Mouse (Mus musculus) left cerebral cortex, adult 9 months (tissue): ENCODE results near the gene Gng2.
"Not testable (repeated sequence)": the region's sequence is repeated elsewhere in the genome, so short reads cannot be mapped to it uniquely, and the experiment has no call there.

Experiments
- DNase-seq, 2 experiments: peaks; one replicate each; pipeline ENCODE4 v3.0.0; 2022; ENCODE audit warnings: low spot score in 2 of 2

Gng2 gene

DNA sequence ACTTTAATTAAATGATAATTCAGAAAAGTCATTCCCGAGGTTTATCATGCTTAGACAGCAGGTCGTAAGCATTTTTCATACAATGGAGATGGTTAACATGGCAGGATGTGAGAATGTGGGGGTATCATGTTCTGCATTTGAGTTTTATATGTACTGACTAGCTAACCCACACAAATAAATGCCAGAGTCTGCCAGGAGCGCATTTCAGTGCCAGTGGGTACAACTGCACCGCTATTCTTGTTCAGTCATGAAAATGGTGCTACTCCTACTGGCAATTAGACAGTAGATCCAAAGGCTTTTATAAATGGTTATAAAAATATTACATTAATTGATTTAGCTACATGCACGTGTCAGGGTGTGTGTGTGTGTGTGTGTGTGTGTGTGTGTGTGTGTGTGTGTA, 38.9 kb downstream of the Gng2 start:
- DNase-seq: no peak

DNA sequence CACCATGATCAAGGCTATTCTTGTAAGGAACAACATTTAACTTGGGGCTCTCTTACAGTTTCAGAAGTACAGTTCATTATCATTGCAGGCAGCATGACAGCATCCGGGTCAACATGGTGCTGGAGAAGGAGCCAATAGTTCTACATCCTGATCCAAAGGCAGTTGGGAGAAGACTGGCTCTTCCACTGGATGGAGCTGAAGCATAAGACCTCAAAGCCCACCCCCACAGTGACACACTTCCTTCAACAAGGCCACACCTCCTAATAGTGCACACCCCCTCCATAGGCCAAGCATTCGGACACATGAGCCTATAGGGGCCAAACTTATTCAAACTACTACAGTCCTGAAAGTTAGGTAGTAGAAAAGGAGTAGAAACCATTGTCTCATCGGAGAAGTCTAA, 42.3 kb downstream of the Gng2 start:
- DNase-seq: no peak

DNA sequence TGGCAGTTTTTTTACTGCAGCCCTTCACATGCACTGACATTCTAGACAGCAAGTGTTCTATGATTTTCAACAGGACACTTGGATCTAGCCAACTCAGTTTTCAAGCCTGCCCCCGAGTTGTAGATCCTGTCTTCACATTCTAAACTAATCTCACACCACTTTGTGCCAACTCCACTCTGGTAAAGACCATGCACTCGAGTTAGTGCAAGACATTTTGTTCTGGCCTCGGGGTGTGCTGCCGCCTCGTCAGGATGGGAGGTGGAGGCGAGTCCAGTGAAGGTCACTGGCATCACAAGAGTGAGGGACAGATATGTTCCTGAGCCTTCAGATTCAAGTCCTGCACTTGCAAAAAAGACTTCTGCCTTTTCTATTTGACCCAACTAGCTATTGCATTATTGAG, 44.1 kb downstream of the Gng2 start:
- no peak for DNase-seq

DNA sequence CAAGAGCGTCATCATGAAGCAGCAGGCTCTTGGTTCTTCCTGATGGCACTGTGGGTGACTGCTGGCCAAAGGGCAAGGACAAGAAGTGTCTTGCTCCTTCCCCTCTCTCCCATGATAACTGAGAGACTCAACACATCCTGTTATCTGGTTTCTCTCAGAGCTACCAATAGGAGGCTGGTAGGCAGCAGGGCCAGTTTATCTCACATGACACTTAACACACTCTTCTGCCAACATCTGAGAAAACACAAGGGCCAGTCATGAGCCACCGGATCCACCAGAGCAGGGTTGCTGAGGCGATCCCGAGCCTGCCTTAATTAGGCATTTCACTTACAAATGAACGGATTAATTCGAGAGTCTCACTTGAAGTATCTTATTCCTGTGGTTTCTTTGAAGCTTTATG, 49.5 kb downstream of the Gng2 start:
- no peak for DNase-seq

DNA sequence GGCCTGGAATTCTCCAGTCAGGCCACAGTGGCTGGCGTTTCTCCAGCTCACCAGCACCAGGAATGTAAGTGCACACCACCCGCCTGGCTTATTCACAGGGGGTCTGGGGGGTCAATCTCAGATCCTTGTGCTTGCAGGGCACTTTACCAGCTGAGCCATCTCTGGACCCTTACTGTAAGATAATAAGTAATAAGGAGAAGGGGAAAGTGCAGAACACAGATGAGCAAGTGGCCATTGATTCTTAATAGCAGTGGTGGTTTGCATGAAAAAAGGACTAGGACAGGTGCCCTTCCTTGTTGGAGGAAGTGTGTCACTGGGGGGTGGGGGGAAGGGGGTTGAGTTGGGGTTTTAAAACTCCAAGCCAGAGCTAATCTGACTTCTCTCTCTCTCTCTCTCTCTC, 50.3 kb downstream of the Gng2 start:
- no peak for DNase-seq

DNA sequence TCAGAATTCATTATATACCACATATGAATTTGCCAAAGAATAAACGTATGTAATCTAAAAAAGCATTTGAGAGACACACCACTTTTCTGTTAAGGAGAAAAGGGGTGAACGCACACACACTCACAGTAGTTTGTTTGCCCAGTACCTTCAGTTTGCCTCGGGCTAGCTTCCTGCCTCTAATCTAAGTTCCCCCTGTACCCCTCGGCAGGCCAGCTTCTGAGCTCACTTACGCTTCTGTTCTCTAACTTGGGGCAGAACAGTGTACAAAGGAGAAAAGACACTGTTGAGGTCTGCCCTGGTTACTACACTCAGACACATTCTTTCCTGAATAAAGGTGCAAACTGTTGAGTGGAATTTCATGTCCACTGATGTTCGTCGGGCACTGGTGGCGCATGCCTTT, 51.1 kb downstream of the Gng2 start:
- no peak for DNase-seq

DNA sequence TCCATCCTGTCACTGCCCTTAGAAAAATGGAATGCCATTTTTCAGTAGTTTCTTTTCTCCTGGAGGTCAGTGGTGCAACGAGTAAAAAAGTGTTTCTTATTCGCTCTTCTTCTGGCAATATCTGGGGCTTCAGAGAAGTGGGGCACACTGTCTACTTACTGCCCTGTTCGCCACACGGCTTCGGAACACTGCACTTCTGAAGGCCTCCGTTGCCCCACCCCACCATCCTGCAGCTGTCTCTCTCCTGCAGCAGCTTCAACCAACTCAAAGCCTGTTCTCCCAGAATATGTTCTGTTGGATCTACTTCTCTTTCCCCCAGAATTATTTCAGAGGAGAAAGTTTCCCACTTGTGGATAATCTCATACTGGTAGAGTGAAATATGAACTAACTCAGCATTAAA, 52.3 kb downstream of the Gng2 start:
- DNase-seq: no peak

DNA sequence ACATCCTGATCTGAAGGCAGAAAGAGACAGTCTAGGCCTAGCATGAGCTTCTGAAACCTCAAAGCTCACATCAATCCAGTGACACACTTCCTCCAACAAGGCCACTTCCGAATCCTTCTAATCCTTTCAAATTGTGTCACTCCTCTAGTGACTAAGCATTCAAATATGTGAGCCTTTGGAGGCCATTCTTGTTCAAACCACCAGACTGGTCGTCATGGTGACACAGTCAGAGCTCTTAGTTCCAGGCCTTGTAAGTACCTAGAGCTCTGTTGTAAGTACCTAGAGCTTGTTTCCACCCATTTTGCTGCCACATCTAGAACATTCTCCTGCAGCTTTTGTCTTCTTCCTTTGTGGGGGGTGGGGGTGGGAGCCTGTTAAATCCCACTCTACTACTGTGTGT, 53.3 kb downstream of the Gng2 start:
- no peak for DNase-seq

DNA sequence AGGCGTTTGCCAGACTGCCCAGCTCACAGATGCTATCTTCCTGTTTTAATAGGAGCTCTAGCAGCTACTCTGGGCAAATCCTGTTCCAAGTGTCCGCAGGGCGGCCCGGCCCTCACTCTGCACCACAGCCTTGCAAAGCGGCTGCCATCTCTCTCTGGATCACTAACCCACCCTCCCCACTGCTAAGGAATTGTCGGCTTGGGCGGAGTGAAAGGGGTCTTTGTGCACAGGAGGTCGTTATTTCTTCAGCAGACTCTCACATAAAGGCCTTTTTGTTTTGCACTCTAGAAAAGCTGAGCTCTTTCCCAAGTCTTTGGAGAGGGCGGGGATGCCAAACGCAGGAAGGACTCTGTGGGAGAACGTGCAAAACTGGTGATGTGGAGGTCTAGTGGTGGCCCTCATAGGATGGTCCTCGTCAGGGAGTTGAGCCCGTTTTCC, 57.2 kb downstream of the Gng2 start:
- DNase-seq: no peak

DNA sequence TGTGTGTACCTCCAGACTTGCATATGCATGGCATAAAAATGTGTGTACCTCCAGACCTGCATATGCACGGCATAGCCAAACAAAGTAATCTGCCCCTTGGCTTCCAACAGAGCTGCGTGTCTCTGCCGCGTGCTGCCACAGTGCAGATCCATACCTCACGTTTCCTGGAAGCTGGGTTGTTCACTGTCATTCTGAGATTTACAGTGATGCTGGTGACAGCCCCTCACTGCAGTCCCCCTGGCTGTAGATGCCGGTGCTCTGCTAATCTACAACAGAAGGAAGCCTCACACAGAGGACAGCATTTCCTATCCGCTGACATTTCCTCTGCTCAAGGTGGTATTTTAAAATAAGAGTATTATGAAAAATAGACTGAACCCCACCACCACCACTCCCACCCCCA, 57.6 kb downstream of the Gng2 start:
- no peak for DNase-seq

DNA sequence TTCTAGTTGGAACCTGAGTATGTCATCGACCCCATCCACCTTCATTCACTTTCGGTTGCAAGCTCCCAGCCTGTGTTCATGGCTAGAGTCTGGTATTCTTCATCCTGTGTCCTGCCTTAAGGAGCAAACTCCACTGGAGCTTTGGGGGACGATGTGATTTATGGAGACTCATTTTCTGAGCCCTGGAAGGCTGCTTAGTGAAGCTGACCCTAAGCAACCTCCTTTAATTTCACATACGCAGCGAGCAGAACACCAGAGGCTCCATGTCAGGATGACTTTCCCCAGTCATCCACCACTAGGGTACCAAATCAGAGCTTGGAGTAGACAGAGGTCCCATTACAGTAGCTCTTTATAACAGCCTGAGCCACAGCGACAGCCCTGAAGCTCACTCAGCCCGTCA, 59.9 kb downstream of the Gng2 start:
- DNase-seq: no peak

DNA sequence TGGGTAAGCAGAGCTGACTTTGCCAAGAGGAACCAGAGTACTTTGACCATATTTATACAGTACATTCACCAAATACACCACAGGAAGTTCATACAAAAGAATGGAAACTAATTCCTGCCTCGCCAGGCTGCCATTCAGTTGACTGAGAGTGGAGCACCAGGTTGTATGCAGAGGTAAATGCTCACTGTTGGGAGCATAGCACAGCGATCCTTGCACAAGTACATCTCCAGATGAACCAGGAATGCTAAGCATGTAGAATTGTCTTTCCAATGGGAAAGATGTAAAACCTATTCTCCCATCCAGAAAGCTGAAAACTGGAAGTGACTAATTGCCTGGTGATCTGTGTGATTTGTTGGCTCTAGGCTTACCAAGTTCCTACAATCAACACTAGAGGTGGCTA, 61.1 kb downstream of the Gng2 start:
- no peak for DNase-seq

DNA sequence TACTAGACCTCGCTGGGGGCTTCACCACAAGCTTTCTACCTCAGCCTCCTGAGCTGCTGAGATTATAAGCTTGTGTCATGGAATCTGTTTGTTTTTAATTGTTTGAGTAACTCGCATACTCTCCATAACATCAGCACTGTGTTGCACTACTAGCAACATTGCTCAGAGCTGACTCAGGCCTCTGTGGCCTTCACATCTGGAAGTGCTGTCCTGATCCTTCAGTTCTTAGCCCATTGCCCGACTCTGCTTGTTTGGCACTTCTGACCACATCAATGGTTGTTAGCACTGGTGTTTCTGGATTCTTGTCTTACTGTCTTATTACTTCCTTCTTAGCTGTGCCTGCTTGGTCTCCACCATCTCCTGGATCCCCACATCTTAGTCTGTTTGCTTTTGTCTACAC, 64.5 kb downstream of the Gng2 start:
- no peak for DNase-seq

DNA sequence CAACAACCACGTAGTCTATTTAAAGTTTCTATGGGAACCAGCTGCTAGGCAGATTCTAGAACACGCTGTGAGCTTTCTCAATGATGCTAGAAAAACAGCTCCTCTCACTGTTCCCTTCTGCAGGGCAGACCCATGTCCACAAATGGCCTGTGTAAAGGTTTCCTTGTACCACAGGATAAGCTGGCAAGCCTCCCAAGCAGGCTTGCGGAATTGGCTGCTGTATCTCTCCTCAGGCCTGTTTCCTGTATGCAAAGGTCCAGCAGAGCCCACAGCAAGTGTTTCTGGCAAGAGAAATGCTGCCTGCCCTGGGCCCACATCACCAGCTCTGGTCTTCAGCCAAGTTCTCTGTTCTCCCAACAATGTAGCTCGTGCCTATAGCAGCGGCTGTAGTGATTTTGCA, 71.8 kb downstream of the Gng2 start:
- peak; percentile 36 to 67 for DNase-seq

DNA sequence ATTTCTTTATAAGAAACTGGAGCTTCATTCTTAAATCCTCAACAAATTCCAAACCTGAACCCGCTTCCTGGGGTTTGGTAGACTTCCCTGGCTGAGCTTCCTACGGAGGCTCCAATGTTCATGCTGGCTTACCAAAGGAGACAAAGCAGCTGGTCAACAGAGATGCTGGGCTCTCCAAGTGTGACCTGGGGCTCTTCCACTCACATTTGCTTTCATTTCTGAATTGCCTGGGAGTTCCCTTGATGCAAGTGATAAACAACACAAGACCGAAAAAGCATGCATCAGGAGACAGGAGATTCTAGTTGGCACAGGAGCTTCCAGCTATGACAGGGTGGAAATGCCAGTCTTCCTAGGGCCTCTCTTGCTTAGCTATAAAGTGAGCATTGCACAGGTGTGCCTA, 72.6 kb downstream of the Gng2 start:
- DNase-seq: no peak

DNA sequence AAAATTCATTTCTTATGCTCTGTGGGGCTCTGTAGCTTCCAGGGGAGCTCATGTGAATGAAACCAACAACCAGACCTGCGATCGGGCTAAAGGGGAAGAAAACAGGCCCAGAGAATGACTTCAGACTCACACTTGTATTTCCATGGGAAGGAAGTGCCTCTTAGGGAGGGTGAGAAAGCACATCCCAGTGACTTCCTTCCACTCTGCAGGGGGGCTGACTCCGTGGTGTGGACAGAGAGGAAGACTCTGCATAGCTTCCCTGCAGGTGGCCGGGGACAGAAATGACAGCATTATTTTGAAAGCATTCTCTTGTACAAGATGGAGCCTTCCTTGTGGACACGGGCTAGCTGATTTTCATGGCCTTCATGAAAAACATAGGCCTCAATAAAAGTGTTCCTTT, 73.4 kb downstream of the Gng2 start:
- DNase-seq: no peak

DNA sequence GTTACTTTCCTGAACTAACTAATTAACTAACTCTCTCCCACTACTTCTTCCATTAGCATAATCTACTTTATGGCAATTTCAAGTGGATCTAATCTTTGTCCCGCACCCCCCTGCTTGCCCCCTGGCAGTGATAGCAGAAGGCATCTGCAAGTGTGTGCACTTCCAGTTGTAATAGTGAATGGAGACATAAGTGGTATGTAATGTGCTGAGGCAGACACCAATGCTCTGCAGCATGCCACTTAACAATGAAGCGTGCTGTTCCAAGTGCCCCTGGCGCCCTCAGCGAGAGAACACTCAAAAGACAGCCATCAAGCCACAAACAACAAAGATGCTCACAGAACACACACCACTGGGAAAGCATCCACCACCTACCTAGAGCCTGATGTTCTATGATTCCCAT, 76.9 kb downstream of the Gng2 start:
- no peak for DNase-seq

DNA sequence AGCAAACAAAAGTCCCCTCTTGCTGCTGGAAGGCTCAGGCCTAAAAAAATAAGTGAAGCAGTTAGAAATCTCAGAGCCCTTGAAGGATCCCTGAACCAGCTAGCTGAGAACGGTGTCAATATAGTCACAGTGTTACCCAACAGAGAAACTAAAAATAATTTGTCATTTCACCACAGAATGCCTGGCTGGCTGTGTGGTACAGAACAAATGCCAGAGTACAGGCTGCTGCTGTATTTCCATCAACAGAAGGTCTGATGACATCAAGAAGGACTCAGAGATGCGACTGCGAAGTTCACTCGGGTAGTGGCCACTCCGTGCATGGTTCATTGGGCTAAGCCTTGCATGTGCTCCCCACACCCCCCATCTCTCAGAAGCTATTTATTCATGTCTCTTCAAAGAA, 89.9 kb downstream of the Gng2 start:
- peak; percentile 23 to 43 for DNase-seq

DNA sequence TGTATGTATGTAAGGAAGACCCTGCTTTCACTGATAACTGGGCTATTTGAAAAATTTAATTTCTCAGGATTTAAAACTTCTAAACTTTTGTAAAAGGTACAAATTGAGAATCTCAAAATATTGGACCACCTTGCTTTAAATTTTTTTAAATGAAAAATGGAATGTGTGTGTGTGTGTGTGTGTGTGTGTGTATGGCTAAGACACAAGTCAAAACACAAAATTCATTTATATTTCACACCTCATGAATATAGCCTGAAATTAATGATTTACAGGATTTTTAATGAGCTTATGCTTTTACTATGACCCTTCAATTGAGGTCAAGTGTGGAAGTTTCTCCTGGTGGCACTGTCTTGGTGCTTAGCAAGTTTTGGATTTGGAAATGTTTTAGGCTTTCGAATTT, 93.0 kb downstream of the Gng2 start:
- DNase-seq: not testable (repeated sequence)

DNA sequence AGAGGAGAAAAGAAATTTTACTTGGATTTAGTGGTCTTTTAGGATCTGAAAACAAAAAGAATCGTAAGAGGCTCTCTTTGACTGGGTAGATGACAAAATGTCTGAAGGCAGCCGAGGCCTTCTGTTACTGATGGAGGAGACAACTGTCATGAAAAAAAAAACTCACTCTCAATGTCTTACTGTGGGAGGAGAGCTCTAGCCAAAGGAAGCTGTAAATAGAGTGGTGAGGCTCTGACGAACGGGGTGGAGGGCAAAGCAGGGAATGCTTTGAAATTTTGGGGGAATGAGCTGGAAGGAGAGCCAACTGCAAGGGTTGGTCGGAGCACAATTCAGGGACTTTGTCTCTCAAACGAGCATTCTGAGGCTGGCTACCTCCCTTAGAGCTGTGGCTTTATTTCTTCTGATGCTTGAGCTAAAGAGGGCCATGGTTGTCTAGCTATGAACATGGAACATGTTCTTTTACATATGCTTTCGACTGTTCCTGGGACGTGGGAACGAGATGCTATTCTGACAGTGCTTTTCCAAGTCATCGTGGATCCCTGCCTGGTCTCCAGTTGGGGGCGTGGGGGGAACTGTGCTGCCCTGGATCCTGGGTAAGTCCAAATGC, 103.1 kb downstream of the Gng2 start:
- DNase-seq: no peak

DNA sequence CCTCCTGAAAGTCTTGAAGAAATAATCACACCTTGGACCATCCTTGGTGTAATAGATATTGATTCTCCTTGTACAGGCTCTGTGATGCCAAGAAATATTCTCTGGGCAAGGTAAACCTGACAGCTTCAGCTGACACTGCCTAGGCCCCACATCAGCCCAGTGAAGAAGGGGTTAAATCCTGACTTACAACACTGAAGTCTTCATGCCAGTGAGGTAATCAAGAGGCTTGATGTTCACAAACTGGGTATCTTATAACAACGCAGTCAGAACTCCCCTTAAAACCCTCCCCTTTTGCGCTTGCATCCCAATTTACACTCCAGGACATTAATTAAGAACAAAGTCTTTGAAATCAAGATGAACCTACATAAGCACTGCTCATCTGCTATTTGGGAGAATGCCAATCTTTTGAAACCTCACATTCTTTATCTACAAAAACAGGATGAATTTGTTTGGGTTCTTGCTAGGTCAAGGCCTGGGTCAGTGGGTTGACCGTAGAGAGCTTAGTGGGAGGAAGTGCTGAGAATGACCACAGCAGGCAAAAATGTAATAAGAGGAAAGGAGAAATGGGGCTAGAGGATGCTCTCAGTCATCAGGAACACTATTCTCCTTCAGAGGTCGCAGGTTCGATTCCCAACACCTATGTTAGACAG, 110.0 kb downstream of the Gng2 start:
- no peak for DNase-seq

DNA sequence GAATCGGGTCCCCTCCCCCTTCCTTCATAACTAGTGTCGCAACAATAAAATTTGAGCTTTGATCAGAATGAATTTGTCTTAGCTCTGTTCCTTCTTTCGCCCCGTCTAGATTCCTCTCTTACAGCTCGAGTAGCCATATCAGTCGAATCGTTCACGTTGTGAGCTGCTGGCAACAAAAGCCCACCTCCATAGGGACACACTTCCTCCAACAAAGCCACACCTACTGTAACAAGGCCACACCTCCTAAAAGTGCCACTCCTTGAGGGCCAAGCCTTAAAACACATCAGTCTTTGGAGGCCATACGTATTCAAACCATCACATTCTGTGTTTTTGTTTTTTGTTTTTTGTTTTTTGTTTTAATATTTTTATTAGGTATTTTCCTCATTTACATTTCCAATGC, 112.3 kb downstream of the Gng2 start:
- DNase-seq: not testable (repeated sequence)

DNA sequence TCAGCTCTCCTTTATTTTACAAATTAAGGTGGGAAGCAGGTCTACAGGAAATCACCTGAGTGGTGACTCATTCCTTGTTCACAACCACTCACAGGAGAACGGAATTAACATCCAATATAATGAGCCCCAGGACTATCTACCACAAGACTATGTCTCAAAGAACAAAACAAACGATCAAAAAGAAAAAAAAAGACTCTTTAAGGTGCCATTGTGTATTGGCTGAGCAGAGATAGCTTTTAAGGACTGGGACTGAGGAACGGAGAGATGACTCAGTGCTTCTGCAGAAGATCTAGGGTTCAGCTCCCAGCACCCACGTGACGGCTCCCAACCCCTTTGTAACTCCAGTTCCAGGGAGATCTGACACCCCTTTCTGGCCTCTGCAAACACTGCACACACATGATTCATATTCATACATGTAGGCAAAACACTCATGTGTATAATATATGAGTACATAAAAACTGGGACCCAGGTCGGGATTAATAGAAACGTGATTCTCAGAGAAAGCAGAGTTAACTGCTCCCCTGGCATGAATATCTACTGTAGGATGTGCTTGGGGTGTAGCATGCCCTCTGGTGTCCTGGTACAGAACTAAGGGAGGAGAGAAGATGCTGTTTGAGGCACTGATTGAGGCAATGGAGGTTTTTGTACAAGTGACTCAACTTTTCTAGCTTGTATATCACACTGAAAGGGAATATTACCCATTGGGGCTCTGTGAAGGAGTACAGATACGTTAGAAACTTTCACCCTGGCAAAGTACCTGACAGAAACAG, 115.9 kb downstream of the Gng2 start:
- DNase-seq: no peak
